Mouse (Mus musculus): ENCODE measurements at regions not wholly inside any gene's neighbourhood (a gene's known extent, or its start where the extent isn't known, plus 50 kb on each side); places are given as distances from the start of the nearest gene placed in this dataset.

DNA sequence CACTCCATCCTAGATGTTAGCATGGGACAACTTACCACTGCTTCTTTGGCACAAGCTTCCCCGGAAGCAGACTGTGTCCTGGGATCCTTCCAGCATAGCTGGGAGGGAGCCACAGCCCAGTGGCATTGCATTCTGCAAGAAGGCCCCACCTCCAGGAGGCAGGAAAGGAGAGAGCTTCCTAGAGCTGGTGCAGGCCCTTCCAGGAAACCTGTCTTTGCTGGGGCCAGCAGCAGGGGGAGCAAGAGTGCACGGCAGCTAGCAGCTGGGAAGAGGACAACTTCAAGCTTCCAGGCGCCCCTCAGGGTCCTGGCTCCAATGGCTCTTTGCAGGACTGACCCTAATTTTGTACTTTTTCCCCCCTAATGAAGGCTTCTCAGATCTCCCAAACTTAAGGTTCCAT lies 115.4 kb upstream of the Sorcs3 start:
- H3K9ac ChIP-seq (ENCODE audit: low read length): no peak overlapping the region
- no peaks in the 10 kb centered on the region; the same call in 1 of the 2 replicates for H3K9me3 ChIP-seq (ENCODE audit: control insufficient read depth, low read length)
- H3K36me3 ChIP-seq (ENCODE audit: control insufficient read depth, insufficient read depth, low read length): no peaks in the 10 kb centered on the region
- WGBS: 22% methylated on average over 3 of the region's 3 CpGs
- ATAC-seq (replicated peaks; ENCODE audit: low FRiP score, low TSS enrichment, low read depth): no peak
- H3K27me3 ChIP-seq (replicated peaks; ENCODE audit: control insufficient read depth, insufficient read depth, low read length): no peaks in the 10 kb centered on the region
- no peak overlapping the region for H3K4me3 ChIP-seq (ENCODE audit: low read depth, low read length)
- no peak overlapping the region for H3K27ac ChIP-seq (ENCODE audit: low read depth)
- no peak overlapping the region for H3K4me2 ChIP-seq (ENCODE audit: low read length)
- peak; percentile 62 for DNase-seq (ENCODE audit: low spot score)
- H3K4me1 ChIP-seq (replicated peaks; ENCODE audit: control insufficient read depth, insufficient read depth, low read length): no peaks in the 10 kb centered on the region

DNA sequence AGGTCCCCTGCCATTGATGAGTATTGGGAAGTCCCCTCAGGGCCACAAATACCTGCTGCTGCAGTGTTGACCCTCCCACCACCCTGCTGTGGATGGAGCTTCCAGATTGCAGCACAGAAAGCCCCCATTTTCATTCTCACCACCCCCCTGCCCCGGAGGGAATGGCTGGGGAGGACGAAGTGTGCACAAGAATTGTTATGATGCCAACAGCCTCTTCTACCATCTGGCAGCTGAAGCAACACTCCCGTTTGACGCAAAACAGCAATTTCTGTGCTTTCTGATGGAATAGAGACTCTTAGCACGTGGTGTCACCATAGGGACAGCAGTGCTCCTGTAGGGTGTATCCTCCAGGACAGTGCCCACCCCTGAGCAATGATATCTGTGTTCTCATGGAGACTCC lies 108.5 kb upstream of the Sorcs3 start:
- Histone ChIP-seq H3K27ac (ENCODE audit: low read depth) (no peak overlapping the region), H3K9ac (ENCODE audit: low read length) (no peak overlapping the region)
- no peak for ATAC-seq (replicated peaks; ENCODE audit: low FRiP score, low TSS enrichment, low read depth)

GRCm38 (mm10) chr19:48097942-48098596 lies 107.8 kb upstream of the Sorcs3 start:
- DNase-seq (ENCODE audit: low spot score): no peak

More for the DNA sequence above, 108.5 kb upstream of the Sorcs3 start:
- no peaks in the 10 kb centered on the region; the same call in 1 of the 2 replicates for H3K9me3 ChIP-seq (ENCODE audit: control insufficient read depth, low read length)
- H3K27me3 ChIP-seq (replicated peaks; ENCODE audit: control insufficient read depth, insufficient read depth, low read length): no peaks in the 10 kb centered on the region
- no peak overlapping the region for H3K4me2 ChIP-seq (ENCODE audit: low read length)
- H3K4me3 ChIP-seq (ENCODE audit: low read depth, low read length): no peak overlapping the region
- no peaks in the 10 kb centered on the region for H3K36me3 ChIP-seq (ENCODE audit: control insufficient read depth, insufficient read depth, low read length)
- no peaks in the 10 kb centered on the region for H3K4me1 ChIP-seq (replicated peaks; ENCODE audit: control insufficient read depth, insufficient read depth, low read length)
- WGBS: 71% methylated on average over 5 of the region's 5 CpGs
- no peak for DNase-seq (ENCODE audit: low spot score)

GRCm38 (mm10) chr19:48100991-48101390 lies 104.8 kb upstream of the Sorcs3 start:
- DNase-seq (ENCODE audit: low spot score): no peak
- no peaks in the 10 kb centered on the region for H3K9me3 ChIP-seq (ENCODE audit: control insufficient read depth, low read length)
- no peak overlapping the region for H3K9ac ChIP-seq (ENCODE audit: low read length)
- H3K4me2 ChIP-seq (ENCODE audit: low read length): no peak overlapping the region
- WGBS: 79% methylated on average over 6 of the region's 6 CpGs
- no peak overlapping the region for H3K4me3 ChIP-seq (ENCODE audit: low read depth, low read length)
- H3K27me3 ChIP-seq (replicated peaks; ENCODE audit: control insufficient read depth, insufficient read depth, low read length): no peaks in the 10 kb centered on the region
- no peaks in the 10 kb centered on the region for H3K36me3 ChIP-seq (ENCODE audit: control insufficient read depth, insufficient read depth, low read length)
- no peak for ATAC-seq (replicated peaks; ENCODE audit: low FRiP score, low TSS enrichment, low read depth)
- no peaks in the 10 kb centered on the region for H3K4me1 ChIP-seq (replicated peaks; ENCODE audit: control insufficient read depth, insufficient read depth, low read length)
- H3K27ac ChIP-seq (ENCODE audit: low read depth): no peak overlapping the region

More at GRCm38 (mm10) chr19:48097942-48098596, 107.8 kb upstream of the Sorcs3 start:
- WGBS: 40% methylated on average over 5 of the region's 5 CpGs
- H3K4me3 ChIP-seq (ENCODE audit: low read depth, low read length): no peak overlapping the region
- no peaks in the 10 kb centered on the region for H3K4me1 ChIP-seq (replicated peaks; ENCODE audit: control insufficient read depth, insufficient read depth, low read length)
- no peak overlapping the region for H3K27ac ChIP-seq (ENCODE audit: low read depth)
- H3K4me2 ChIP-seq (ENCODE audit: low read length): no peak overlapping the region
- no peaks in the 10 kb centered on the region for H3K36me3 ChIP-seq (ENCODE audit: control insufficient read depth, insufficient read depth, low read length)
- H3K9ac ChIP-seq (ENCODE audit: low read length): no peak overlapping the region
- no peaks in the 10 kb centered on the region for H3K27me3 ChIP-seq (replicated peaks; ENCODE audit: control insufficient read depth, insufficient read depth, low read length)
- no peaks in the 10 kb centered on the region; the same call in 1 of the 2 replicates for H3K9me3 ChIP-seq (ENCODE audit: control insufficient read depth, low read length)
- no peak for ATAC-seq (replicated peaks; ENCODE audit: low FRiP score, low TSS enrichment, low read depth)

- 49% methylated on average over 9 of the region's 9 CpGs for WGBS
- Histone ChIP-seq H3K27ac (ENCODE audit: low read depth) (no peak overlapping the region), H3K4me1 (replicated peaks; ENCODE audit: control insufficient read depth, insufficient read depth, low read length) (no peaks in the 10 kb centered on the region), H3K4me3 (ENCODE audit: low read depth, low read length) (no peak overlapping the region), H3K4me2 (ENCODE audit: low read length) (no peak overlapping the region), H3K9me3 (ENCODE audit: control insufficient read depth, low read length) (no peaks in the 10 kb centered on the region), H3K27me3 (replicated peaks; ENCODE audit: control insufficient read depth, insufficient read depth, low read length) (no peaks in the 10 kb centered on the region), H3K36me3 (ENCODE audit: control insufficient read depth, insufficient read depth, low read length) (no peaks in the 10 kb centered on the region), H3K9ac (ENCODE audit: low read length) (no peak overlapping the region)
- ATAC-seq (replicated peaks; ENCODE audit: low FRiP score, low TSS enrichment, low read depth) (no peak), DNase-seq (ENCODE audit: low spot score) (no peak)
Observed at GRCm38 (mm10) chr19:48115155-48115554, 90.7 kb upstream of the Sorcs3 start.

DNA sequence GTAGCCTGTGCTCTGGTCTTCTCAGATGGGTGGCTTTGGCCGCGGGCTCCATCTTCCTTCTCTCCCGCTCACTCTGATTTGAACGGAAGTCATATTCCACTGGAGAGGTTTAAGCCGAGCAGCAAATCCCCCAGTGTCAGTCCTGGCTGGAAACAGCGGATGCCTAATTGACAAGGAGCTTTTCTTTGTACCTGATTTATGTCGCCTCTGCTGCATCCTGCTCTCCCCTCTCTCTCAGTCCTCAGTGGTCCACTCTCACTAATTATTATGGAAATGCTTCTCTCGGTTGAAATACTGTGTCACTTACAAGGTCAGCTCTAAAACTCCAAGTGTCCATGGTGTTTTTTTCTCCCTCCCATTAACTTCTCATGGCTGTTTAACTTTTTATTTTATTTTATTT lies 90.1 kb upstream of the Sorcs3 start:
- Histone ChIP-seq H3K27me3 (replicated peaks; ENCODE audit: control insufficient read depth, insufficient read depth, low read length) (no peaks in the 10 kb centered on the region), H3K27ac (ENCODE audit: low read depth) (no peak overlapping the region), H3K9me3 (ENCODE audit: control insufficient read depth, low read length) (no peaks in the 10 kb centered on the region), H3K4me2 (ENCODE audit: low read length) (no peak overlapping the region), H3K4me3 (ENCODE audit: low read depth, low read length) (no peak overlapping the region), H3K36me3 (ENCODE audit: control insufficient read depth, insufficient read depth, low read length) (no peaks in the 10 kb centered on the region), H3K4me1 (replicated peaks; ENCODE audit: control insufficient read depth, insufficient read depth, low read length) (no peaks in the 10 kb centered on the region), H3K9ac (ENCODE audit: low read length) (no peak overlapping the region)
- 60% methylated on average over 8 of the region's 8 CpGs for WGBS
- ATAC-seq (replicated peaks; ENCODE audit: low FRiP score, low TSS enrichment, low read depth): no peak
- DNase-seq (ENCODE audit: low spot score): no peak

DNA sequence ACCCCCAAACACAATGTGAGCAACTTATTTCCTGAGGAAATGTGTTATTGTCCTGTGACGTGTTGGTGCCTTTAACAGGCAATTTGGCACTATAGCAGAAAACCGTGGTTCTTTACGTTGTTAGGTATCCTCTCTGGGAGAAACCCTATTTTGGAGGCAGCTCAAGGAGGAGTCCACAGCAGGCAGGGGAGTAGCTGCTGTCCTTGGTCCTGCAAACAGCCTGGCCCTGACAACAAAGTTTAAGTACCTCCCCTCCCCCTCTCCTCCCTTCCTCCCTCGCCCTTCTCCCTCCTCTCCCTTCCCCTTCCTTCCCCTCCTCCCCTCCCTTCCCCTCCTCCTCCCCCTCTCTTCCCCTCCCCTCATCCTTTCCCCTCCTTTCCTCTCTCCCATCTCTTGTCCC lies 89.1 kb upstream of the Sorcs3 start:
- Histone ChIP-seq H3K9ac (ENCODE audit: low read length) (no peak overlapping the region), H3K9me3 (ENCODE audit: control insufficient read depth, low read length) (no peaks in the 10 kb centered on the region), H3K36me3 (ENCODE audit: control insufficient read depth, insufficient read depth, low read length) (no peaks in the 10 kb centered on the region), H3K4me3 (ENCODE audit: low read depth, low read length) (no peak overlapping the region), H3K27ac (ENCODE audit: low read depth) (no peak overlapping the region), H3K4me1 (replicated peaks; ENCODE audit: control insufficient read depth, insufficient read depth, low read length) (no peaks in the 10 kb centered on the region), H3K27me3 (replicated peaks; ENCODE audit: control insufficient read depth, insufficient read depth, low read length) (no peaks in the 10 kb centered on the region), H3K4me2 (ENCODE audit: low read length) (no peak overlapping the region)
- peak; percentile 56 for DNase-seq (ENCODE audit: low spot score)
- WGBS: 8% methylated on average over 4 of the region's 4 CpGs
- no peak for ATAC-seq (replicated peaks; ENCODE audit: low FRiP score, low TSS enrichment, low read depth)

- H3K36me3 ChIP-seq (ENCODE audit: control insufficient read depth, insufficient read depth, low read length): no peaks in the 10 kb centered on the region
- WGBS: 73% methylated on average over 4 of the region's 4 CpGs
- no peak overlapping the region for H3K9ac ChIP-seq (ENCODE audit: low read length)
- no peak overlapping the region for H3K4me2 ChIP-seq (ENCODE audit: low read length)
- H3K4me1 ChIP-seq (replicated peaks; ENCODE audit: control insufficient read depth, insufficient read depth, low read length): no peaks in the 10 kb centered on the region
- no peak overlapping the region for H3K4me3 ChIP-seq (ENCODE audit: low read depth, low read length)
- no peaks in the 10 kb centered on the region for H3K9me3 ChIP-seq (ENCODE audit: control insufficient read depth, low read length)
- no peaks in the 10 kb centered on the region for H3K27me3 ChIP-seq (replicated peaks; ENCODE audit: control insufficient read depth, insufficient read depth, low read length)
- DNase-seq (ENCODE audit: low spot score): no peak
- H3K27ac ChIP-seq (ENCODE audit: low read depth): no peak overlapping the region
- no peak for ATAC-seq (replicated peaks; ENCODE audit: low FRiP score, low TSS enrichment, low read depth)
Observed at GRCm38 (mm10) chr19:48117646-48118045, 88.2 kb upstream of the Sorcs3 start.

DNA sequence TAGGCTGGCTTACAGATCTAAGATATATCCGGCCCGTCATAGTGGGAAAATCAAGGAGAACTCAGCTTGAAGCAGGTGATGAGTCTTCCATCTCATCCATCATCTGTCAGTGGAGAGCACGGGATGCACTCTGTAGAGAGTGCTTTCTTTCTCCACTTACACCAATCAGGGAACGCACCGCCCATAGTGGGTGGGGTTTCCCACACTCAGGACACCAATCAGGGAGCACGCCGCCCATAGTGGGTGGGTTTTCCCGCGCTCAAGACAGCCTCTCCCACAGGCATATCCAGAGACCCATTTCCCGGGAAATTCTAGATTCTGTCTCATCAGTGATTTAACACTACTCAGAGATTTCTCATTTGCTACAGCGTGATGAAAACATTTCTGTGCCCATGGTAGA lies 83.5 kb upstream of the Sorcs3 start:
- no peaks in the 10 kb centered on the region for H3K4me1 ChIP-seq (replicated peaks; ENCODE audit: control insufficient read depth, insufficient read depth, low read length)
- no peak overlapping the region for H3K4me3 ChIP-seq (ENCODE audit: low read depth, low read length)
- no peaks in the 10 kb centered on the region for H3K36me3 ChIP-seq (ENCODE audit: control insufficient read depth, insufficient read depth, low read length)
- H3K27ac ChIP-seq (ENCODE audit: low read depth): no peak overlapping the region
- no peak for ATAC-seq (replicated peaks; ENCODE audit: low FRiP score, low TSS enrichment, low read depth)
- no peaks in the 10 kb centered on the region for H3K9me3 ChIP-seq (ENCODE audit: control insufficient read depth, low read length)
- no peak for DNase-seq (ENCODE audit: low spot score)
- no peaks in the 10 kb centered on the region for H3K27me3 ChIP-seq (replicated peaks; ENCODE audit: control insufficient read depth, insufficient read depth, low read length)
- no peak overlapping the region for H3K4me2 ChIP-seq (ENCODE audit: low read length)
- no peak overlapping the region for H3K9ac ChIP-seq (ENCODE audit: low read length)
- 85% methylated on average over 11 of the region's 11 CpGs for WGBS
